Mouse (Mus musculus): ENCODE data around the gene Cdk6. TPM values are rescaled to one million over a fixed set of nuclear protein-coding genes. Genes with fewer than 3 reads are reported as not detected.
A peak's percentile ranks its signal among the peaks of the same experiment; 100 is the strongest.
"Not testable (repeated sequence)": the region's sequence is repeated elsewhere in the genome, so short reads cannot be mapped to it uniquely, and the experiment has no call there.

The Cdk6 gene
- polyA plus RNA-seq, 1 experiment from 2014 or later, result 25.9 TPM

DNA sequence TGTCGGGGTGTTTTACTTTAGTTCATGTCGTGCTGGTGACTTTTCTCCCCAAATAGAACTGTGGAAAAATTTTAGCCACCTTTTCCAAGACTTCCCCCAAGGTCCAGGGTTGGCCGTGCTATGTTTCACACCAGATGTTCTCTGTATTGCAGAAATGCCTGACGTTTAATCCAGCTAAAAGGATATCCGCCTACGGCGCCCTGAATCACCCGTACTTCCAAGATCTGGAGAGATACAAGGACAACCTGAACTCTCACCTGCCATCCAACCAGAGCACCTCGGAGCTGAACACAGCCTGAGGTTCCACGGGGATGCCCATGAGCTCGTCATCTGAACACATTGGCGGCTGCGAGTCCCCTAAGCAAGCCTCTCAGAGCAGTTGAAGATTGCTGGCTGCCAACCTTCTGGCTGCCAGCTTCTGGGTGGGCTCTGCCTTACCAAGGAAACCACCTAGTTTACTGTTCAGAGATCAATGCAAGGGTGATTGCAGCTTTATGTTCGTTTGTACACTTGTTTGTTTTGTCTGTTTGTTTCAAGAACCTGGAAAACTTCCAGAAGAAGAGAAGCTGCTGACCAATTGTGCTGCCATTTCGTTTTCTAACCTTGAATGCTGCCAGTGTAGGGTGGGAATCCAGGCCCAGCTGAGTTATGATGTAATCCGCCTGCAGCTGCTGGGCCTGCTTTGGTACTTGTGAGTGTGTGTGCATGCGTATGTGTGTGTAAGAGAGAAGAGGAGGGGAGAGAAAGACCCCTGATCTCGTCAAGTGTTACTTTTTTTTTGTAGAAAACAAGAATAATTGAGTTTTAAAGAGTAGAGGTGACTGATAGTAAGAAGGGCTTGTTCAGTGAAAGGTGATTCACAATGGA is 179.4 kb downstream of the Cdk6 start:
- no peak overlapping the region for H3K4me3 ChIP-seq
- no peak overlapping the region for H3K27ac ChIP-seq (replicated peaks)
- H3K27me3 ChIP-seq (replicated peaks; ENCODE audit: low read depth, poor library complexity, severe bottlenecking), result no peaks in the 10 kb centered on the region
- WGBS, result 90% methylated on average over 18 of the region's 18 CpGs
- DNase-seq (ENCODE audit: low spot score), result no peak
- no peaks in the 10 kb centered on the region for H3K9me3 ChIP-seq
- no peaks in the 10 kb centered on the region for H3K4me1 ChIP-seq
- peaks cover 30% of the 10 kb centered on the region for H3K36me3 ChIP-seq (replicated peaks)

DNA sequence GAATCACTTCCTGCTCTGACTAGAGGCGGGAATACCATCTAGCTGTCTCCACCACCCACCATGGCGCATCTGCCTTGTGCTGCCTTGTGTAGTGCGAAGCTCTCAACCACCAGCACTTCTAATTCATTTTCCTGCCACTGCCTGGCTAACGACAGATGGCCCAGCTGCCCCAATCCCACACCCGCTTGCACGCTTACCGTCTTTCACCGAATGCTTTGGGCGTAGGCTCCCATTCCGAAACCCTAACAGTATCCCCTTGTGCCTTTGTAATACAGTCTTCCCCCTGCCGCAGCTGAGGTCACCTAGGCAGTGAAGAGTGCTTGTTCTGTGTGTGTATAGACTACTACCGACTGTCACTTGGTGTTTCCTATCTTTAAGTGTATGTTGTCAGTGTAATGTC is 180.5 kb downstream of the Cdk6 start:
- Histone ChIP-seq H3K9me3 (no peaks in the 10 kb centered on the region), H3K4me3 (no peak overlapping the region), H3K27ac (replicated peaks) (no peak overlapping the region), H3K4me1 (peaks cover 3% of the 10 kb centered on the region; the same call in 1 of the 2 replicates), H3K36me3 (replicated peaks) (peaks cover 30% of the 10 kb centered on the region), H3K27me3 (replicated peaks; ENCODE audit: low read depth, poor library complexity, severe bottlenecking) (no peaks in the 10 kb centered on the region)
- WGBS, result 91% methylated on average over 12 of the region's 12 CpGs
- DNase-seq (ENCODE audit: low spot score), result no peak

DNA sequence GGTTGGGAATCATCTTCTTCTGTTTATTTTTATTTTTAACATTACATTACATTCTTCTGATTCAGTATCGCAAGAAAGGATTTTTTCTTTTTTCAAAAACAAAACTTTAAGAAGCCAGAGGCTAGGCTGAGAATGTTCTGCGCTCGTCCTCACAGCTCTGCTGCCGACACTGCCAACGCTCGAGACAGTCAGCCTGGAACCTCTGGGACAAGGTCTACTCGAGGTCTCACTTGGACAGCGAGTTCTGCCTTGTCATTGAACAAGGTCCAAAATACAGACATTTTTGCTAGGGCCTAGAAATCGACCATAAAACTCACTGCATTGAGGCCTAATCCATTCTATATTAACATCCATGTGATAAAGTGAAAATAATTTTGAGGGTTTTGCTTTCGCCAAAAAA is 181.5 kb downstream of the Cdk6 start:
- WGBS, result 91% methylated on average over 10 of the region's 10 CpGs
- Histone ChIP-seq H3K9me3 (no peaks in the 10 kb centered on the region), H3K36me3 (replicated peaks) (peaks cover 30% of the 10 kb centered on the region), H3K4me1 (peaks cover 12% of the 10 kb centered on the region), H3K27me3 (replicated peaks; ENCODE audit: low read depth, poor library complexity, severe bottlenecking) (no peaks in the 10 kb centered on the region), H3K4me3 (no peak overlapping the region), H3K27ac (replicated peaks) (no peak overlapping the region)
- DNase-seq (ENCODE audit: low spot score), result no peak

DNA sequence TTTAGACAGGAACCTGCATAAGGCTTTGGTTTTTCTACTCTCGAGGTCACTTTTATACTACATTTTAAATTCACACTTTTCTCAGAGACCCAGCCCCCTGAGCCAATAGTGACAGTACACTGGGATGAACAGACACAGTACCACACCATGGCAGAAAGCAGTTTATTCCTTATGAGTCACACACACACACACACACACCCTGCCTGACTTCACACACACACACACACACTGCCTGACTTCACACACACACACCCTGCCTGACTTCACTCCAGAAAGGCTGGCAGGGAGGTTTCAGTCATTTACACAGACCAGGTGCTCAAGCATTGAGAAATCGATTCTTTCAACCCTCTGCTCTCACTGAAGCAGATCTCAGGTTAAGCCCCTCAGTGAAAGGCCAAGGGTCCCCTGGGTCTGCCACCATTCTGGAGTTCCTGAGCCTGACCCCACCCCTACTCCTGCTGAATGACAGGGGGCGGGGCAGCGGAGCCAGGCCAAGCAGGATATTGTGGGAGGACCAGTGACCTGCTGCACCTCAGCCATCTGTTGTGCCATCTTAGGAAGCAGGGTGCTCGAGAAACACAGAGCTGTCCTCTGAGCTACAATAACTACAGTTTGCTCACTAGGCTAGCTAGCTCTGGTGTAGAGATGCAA is 185.9 kb downstream of the Cdk6 start:
- peak; percentile 71 for DNase-seq (ENCODE audit: low spot score)
- WGBS, result 32% methylated on average over 5 of the region's 5 CpGs

DNA sequence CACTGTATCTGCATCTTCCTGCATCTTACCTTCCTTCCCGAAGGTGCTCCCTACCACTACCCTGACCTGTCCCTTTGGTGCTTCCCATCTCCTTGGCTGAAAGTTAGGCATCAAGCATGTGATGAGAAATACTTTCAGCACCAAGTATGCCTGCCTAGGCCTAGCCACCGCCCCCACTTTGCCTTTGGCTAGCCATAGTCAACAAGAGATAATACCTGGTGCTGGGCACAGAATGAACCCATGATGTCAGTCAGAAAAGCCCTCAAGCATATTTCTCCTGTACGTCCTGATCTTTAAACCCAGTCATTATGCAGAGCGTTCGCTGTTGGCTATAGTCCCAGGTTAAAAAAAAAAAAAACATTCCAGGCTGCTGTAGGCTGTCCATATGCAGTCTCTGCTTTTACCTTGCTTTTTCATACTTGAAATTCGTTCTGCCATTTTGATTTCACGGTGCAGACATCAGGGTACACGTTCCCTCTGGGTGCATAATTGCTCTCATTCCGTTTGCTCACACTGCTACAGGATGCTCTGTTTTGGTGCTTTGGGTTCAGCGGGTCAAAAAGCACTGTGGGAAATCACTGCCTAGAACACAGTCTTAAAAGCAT is 188.4 kb downstream of the Cdk6 start:
- no peaks in the 10 kb centered on the region for H3K9me3 ChIP-seq
- peaks cover 16% of the 10 kb centered on the region for H3K4me1 ChIP-seq
- no peaks in the 10 kb centered on the region for H3K36me3 ChIP-seq (replicated peaks)
- no peaks in the 10 kb centered on the region for H3K27me3 ChIP-seq (replicated peaks; ENCODE audit: low read depth, poor library complexity, severe bottlenecking)
- no peak overlapping the region for H3K4me3 ChIP-seq
- 77% methylated on average over 10 of the region's 10 CpGs for WGBS
- H3K27ac ChIP-seq (replicated peaks), result no peak overlapping the region
- DNase-seq (ENCODE audit: low spot score), result no peak

More for the DNA sequence above, 185.9 kb downstream of the Cdk6 start:
- Histone ChIP-seq H3K4me1 (peaks cover 12% of the 10 kb centered on the region), H3K27ac (replicated peaks) (peak overlapping the region; percentile 24; the same call in 1 of the 2 replicates), H3K9me3 (no peaks in the 10 kb centered on the region), H3K36me3 (replicated peaks) (peaks cover 4% of the 10 kb centered on the region; the same call in 1 of the 2 replicates), H3K4me3 (no peak overlapping the region), H3K27me3 (replicated peaks; ENCODE audit: low read depth, poor library complexity, severe bottlenecking) (no peaks in the 10 kb centered on the region)

DNA sequence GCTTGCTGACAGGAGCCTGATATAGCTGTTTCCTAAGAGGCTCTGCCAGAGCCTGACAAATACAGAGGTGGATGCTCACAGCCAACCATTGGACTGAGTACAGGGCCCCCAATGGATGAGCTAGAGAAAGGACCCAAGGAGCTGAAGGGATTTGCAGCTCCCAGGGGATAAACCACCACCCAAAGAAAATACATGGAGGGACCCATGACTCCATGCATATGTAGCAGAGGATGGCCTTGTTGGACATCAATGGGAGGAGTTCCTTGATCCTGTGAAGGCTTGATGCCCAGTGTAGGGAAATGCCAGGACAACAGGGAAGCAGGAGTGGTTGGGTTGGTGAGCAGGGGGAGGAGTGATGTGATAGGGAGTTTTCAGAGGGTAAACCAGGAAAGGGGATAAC is 190.8 kb downstream of the Cdk6 start:
- H3K27ac ChIP-seq (replicated peaks); H3K27me3 ChIP-seq (replicated peaks; ENCODE audit: low read depth, poor library complexity, severe bottlenecking); H3K9me3 ChIP-seq; H3K4me1 ChIP-seq; H3K36me3 ChIP-seq (replicated peaks); DNase-seq (ENCODE audit: low spot score); H3K4me3 ChIP-seq: not testable (repeated sequence)

DNA sequence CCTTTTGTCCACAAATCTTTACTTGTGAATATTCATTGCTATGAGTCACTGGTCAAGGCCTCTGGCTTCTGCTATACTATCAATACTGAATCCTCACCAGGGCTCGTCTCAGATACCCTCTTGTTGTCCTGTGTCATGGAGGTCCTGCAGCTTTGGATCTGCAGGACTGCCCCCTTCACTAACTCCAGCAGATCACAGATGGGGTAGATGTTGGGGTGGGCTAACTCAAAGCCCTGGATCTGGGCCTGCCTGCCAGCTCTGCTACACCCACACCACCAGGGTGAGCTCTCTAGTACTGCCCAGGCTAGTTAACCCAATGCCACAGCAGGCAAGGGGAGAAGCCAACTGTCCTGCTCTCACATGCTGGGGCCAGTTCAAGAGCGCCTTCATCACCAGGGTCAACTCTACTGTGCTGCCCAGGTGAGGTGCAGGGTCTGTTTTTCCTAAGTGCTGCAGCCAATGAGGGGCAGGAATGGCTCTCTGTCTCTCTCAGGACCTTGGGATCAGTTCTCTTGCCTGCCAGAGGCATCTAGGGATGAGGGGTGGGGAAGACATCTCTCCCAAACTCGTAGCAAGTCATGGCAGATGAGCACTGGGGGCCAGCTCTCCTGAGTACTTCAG is 195.4 kb downstream of the Cdk6 start:
- Histone ChIP-seq H3K36me3 (replicated peaks) (no peaks in the 10 kb centered on the region), H3K4me3 (no peak overlapping the region), H3K4me1 (0 out of 2 replicates have a peak, but pooled peaks cover 4% of the 10 kb centered on the region), H3K27ac (replicated peaks) (no peak overlapping the region), H3K9me3 (no peaks in the 10 kb centered on the region), H3K27me3 (replicated peaks; ENCODE audit: low read depth, poor library complexity, severe bottlenecking) (no peaks in the 10 kb centered on the region)
- DNase-seq (ENCODE audit: low spot score), result no peak
- WGBS, result 71% methylated on average over 3 of the region's 3 CpGs

DNA sequence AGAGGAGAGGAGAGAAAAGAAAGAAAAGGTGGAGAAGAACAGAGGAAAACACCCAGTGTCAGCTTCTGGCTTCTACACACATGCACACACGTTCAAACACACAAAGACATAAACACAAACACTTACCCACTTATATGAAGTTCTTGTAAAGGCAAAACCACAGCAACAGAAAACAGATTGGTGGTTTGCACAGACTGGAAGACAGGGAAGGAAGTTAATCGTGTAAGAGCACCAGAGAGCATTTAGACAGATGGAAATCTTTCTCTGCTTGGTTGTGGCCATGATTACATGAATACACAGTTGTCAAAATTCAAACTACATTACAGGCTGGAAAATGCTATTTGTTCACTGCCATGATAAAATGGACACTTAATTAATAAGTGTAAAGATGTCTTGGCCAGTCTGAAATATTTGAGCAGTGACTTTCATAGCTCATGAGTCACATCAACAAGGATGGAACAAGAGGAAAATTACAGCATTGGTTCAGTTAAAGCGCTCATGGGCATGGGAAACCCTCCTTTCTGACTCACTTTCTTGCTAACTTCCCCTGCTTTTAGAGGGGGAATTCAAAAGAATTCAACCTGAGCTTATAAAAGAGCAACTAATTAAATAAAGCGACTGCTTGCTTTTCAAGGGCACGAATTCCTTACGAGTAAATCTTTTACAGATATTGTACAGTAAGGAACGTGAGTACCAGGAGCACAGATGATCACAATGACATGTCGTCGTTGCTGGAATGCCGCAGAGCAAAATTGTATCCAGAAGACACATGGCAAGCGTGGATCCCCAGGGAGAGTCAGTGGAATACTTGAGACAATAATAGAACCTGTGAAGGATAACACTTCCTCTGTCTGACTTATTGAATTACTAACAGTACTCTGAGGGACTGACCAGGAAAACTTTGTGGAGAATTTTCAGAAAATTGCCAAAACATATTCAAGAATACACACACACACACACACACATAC is 197.5 kb downstream of the Cdk6 start:
- H3K4me3 ChIP-seq, result no peak overlapping the region
- no peaks in the 10 kb centered on the region for H3K9me3 ChIP-seq
- DNase-seq (ENCODE audit: low spot score), result no peak
- WGBS, result 63% methylated on average over 11 of the region's 11 CpGs
- H3K4me1 ChIP-seq, result 0 out of 2 replicates have a peak, but pooled peaks cover 4% of the 10 kb centered on the region
- H3K36me3 ChIP-seq (replicated peaks), result no peaks in the 10 kb centered on the region
- no peaks in the 10 kb centered on the region for H3K27me3 ChIP-seq (replicated peaks; ENCODE audit: low read depth, poor library complexity, severe bottlenecking)
- no peak overlapping the region for H3K27ac ChIP-seq (replicated peaks)

DNA sequence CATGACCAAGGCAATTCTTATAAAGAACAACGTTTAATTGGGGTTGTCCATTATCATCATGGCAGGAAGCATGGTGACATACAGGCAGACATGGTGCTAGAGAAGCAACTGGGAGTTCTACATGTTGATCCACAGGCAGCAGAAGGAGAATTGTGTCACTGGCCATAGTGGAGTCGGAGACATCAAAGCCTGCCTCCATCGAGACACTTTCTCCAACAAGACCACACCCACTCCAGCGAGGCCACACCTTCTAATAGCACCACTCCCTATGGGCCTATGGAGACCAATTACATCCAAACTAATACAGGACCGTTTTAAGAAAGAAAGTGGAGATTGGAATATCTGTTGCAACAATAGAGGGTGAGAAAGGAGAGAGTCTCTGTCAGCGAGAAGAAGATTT is 200.6 kb downstream of the Cdk6 start:
- Histone ChIP-seq H3K4me1 (peaks cover 12% of the 10 kb centered on the region), H3K36me3 (replicated peaks) (peaks cover 13% of the 10 kb centered on the region), H3K27me3 (replicated peaks; ENCODE audit: low read depth, poor library complexity, severe bottlenecking) (no peaks in the 10 kb centered on the region), H3K27ac (replicated peaks) (no peak overlapping the region), H3K4me3 (no peak overlapping the region), H3K9me3 (no peaks in the 10 kb centered on the region)
- 79% methylated on average over 6 of the region's 6 CpGs for WGBS
- DNase-seq (ENCODE audit: low spot score), result no peak

DNA sequence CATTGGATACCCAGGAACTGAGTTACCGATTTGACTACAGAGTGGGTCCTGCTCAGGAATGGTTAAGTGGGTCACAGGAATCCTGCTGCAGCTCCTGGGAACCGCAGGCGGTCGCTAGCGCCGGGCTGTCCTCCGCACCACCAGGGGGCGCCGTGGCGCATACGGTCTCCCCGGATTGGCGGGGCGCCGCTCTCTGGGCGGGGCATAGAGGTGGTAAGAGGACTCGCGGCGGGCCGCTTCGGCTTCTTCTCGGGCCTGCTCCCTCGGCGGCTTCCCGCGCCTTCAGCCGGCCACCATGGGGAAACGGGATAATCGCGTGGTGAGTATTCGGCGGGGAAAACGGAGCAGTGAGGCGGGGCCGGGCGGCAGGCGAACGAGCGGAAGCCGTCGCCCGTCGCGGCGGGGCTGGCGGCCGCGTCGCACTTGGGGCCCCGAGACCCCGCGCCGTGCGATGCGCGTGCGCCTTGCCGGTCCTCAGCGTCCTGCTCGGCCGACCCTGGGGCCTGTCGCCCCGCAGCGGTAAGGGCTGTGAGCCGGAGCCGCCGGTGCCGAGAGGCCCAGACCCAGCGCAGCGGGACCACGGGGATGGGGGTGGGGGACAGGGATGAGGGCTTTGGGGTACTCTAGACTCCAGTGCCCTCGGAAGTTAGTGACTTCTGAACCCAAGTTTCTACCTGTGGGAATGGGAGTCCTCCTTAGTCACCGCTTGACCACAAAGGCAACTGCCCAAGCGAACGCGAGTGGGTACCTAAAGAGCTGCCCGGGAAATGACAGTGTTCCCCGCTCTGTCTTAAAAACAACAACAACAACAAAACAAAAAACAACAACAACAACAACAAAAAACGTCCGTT is 202.6 kb downstream of the Cdk6 start, which contains the start of gene Fam133b:
Gene Fam133b, plus strand, starts transcription at position 205 of the 851 bp plus-strand sequence.
- no peaks in the 10 kb centered on the region for H3K27me3 ChIP-seq (replicated peaks; ENCODE audit: low read depth, poor library complexity, severe bottlenecking)
- peaks cover 30% of the 10 kb centered on the region for H3K36me3 ChIP-seq (replicated peaks)
- H3K9me3 ChIP-seq, result 0 out of 2 replicates have a peak, but pooled peaks cover 2% of the 10 kb centered on the region
- peak within 1 kb of the TSS; percentile 97 for H3K27ac ChIP-seq (replicated peaks)
- peak; percentile 98 for DNase-seq (ENCODE audit: low spot score)
- peak within 1 kb of the TSS; percentile 94 for H3K4me3 ChIP-seq
- WGBS, result under 1% methylated on average over 80 of the region's 80 CpGs
- H3K4me1 ChIP-seq, result peaks cover 12% of the 10 kb centered on the region

DNA sequence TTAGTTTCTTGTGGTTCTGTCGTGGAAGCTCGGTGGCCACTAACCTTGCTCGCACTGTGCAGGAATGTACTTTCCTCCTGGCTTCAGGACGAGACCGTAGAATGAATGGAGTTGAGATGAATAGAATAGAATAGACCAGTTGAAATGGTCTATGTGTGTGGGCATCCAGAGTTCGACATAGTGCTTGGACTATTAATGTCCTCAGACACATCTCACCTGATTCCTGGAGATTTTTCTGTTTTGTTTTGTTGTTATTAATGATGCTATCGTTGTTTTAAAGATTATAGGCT is 203.1 kb downstream of the Cdk6 start:
- Histone ChIP-seq H3K27me3 (replicated peaks; ENCODE audit: low read depth, poor library complexity, severe bottlenecking) (no peaks in the 10 kb centered on the region), H3K27ac (replicated peaks) (peak overlapping the region; percentile 97), H3K9me3 (0 out of 2 replicates have a peak, but pooled peaks cover 2% of the 10 kb centered on the region), H3K4me1 (peaks cover 12% of the 10 kb centered on the region), H3K4me3 (peak overlapping the region; percentile 94), H3K36me3 (replicated peaks) (peaks cover 35% of the 10 kb centered on the region)
- 10% methylated on average over 7 of the region's 7 CpGs for WGBS
- DNase-seq (ENCODE audit: low spot score), result no peak

Measured in embryonic facial prominence, embryonic 10.5 days (tissue).